Mouse (Mus musculus): Measurements from ENCODE around the gene Cnmd. TPM values are rescaled to one million over a fixed set of nuclear protein-coding genes. Genes with fewer than 3 reads are reported as not detected.

Gene Cnmd
- polyA plus RNA-seq, 1 experiment from 2014 or later: 1.2 TPM

- Histone ChIP-seq H3K27ac (peak overlapping the region; percentile 35), H3K36me3 (no peaks in the 10 kb centered on the region), H3K4me3 (replicated peaks) (no peak overlapping the region), H3K4me2 (replicated peaks) (no peak overlapping the region), H3K27me3 (0 out of 2 replicates have a peak, but pooled peaks cover 4% of the 10 kb centered on the region), H3K9ac (replicated peaks) (no peak overlapping the region), H3K9me3 (no peaks in the 10 kb centered on the region), H3K4me1 (replicated peaks) (peaks cover 44% of the 10 kb centered on the region)
- 44% methylated on average over 17 of the region's 17 CpGs for WGBS
- ATAC-seq: peak; percentile 75
Observed at GRCm38 (mm10) chr14:79673083-79674013, 11.4 kb upstream of the Cnmd start.

GRCm38 (mm10) chr14:79672567-79672966 lies 10.6 kb upstream of the Cnmd start:
- Histone ChIP-seq H3K36me3 (no peaks in the 10 kb centered on the region), H3K9me3 (no peaks in the 10 kb centered on the region), H3K27ac (peak overlapping the region; percentile 1; the same call in 1 of the 2 replicates), H3K9ac (replicated peaks) (no peak overlapping the region), H3K4me1 (replicated peaks) (peaks cover 36% of the 10 kb centered on the region), H3K4me3 (replicated peaks) (no peak overlapping the region), H3K4me2 (replicated peaks) (no peak overlapping the region), H3K27me3 (0 out of 2 replicates have a peak, but pooled peaks cover 4% of the 10 kb centered on the region)
- ATAC-seq: peak; percentile 28; the same call in 1 of the 2 replicates
- 49% methylated on average over 5 of the region's 5 CpGs for WGBS

- no peak overlapping the region for H3K4me3 ChIP-seq (replicated peaks)
- H3K9ac ChIP-seq (replicated peaks): no peak overlapping the region
- no peak for ATAC-seq
- no peaks in the 10 kb centered on the region for H3K27me3 ChIP-seq
- no peaks in the 10 kb centered on the region for H3K9me3 ChIP-seq
- no peak overlapping the region for H3K4me2 ChIP-seq (replicated peaks)
- no peaks in the 10 kb centered on the region for H3K36me3 ChIP-seq
- H3K4me1 ChIP-seq (replicated peaks): peaks cover 22% of the 10 kb centered on the region
- 87% methylated on average over 3 of the region's 3 CpGs for WGBS
- no peak overlapping the region for H3K27ac ChIP-seq
Observed at GRCm38 (mm10) chr14:79671008-79671407, 9.0 kb upstream of the Cnmd start.

- H3K27ac ChIP-seq: no peak overlapping the region
- peak overlapping the region; percentile 19 for H3K4me3 ChIP-seq (replicated peaks)
- H3K27me3 ChIP-seq: peaks cover 11% of the 10 kb centered on the region
- H3K36me3 ChIP-seq: no peaks in the 10 kb centered on the region
- H3K4me1 ChIP-seq (replicated peaks): peaks cover 17% of the 10 kb centered on the region
- peak; percentile 77 for ATAC-seq
- no peaks in the 10 kb centered on the region for H3K9me3 ChIP-seq
- peak overlapping the region; percentile 48 for H3K4me2 ChIP-seq (replicated peaks)
- WGBS: 19% methylated on average over 33 of the region's 33 CpGs
- H3K9ac ChIP-seq (replicated peaks): 0 out of 2 replicates have a peak overlapping the region, but pooled peaks have one; percentile 10
Observed at GRCm38 (mm10) chr14:79661005-79661917, 709 bp downstream of the Cnmd start.

- Histone ChIP-seq H3K4me3 (replicated peaks) (no peak overlapping the region), H3K9ac (replicated peaks) (no peak overlapping the region), H3K4me1 (replicated peaks) (peaks cover 17% of the 10 kb centered on the region), H3K27ac (no peak overlapping the region), H3K4me2 (replicated peaks) (no peak overlapping the region), H3K9me3 (no peaks in the 10 kb centered on the region), H3K36me3 (no peaks in the 10 kb centered on the region), H3K27me3 (peaks cover 11% of the 10 kb centered on the region)
- ATAC-seq: no peak
- 38% methylated on average over 5 of the region's 5 CpGs for WGBS
Observed at GRCm38 (mm10) chr14:79660467-79660866, 1.5 kb downstream of the Cnmd start.

GRCm38 (mm10) chr14:79658748-79659508 lies 3.0 kb downstream of the Cnmd start:
- Histone ChIP-seq H3K36me3 (no peaks in the 10 kb centered on the region), H3K4me1 (replicated peaks) (peaks cover 17% of the 10 kb centered on the region), H3K27me3 (peaks cover 11% of the 10 kb centered on the region), H3K27ac (no peak overlapping the region), H3K9me3 (no peaks in the 10 kb centered on the region), H3K4me2 (replicated peaks) (no peak overlapping the region), H3K4me3 (replicated peaks) (no peak overlapping the region), H3K9ac (replicated peaks) (no peak overlapping the region)
- ATAC-seq: no peak
- 81% methylated on average over 6 of the region's 6 CpGs for WGBS

- Histone ChIP-seq H3K4me2 (replicated peaks) (no peak overlapping the region), H3K4me3 (replicated peaks) (no peak overlapping the region), H3K27ac (no peak overlapping the region), H3K9ac (replicated peaks) (no peak overlapping the region), H3K4me1 (replicated peaks) (peaks cover 17% of the 10 kb centered on the region), H3K9me3 (no peaks in the 10 kb centered on the region), H3K36me3 (no peaks in the 10 kb centered on the region), H3K27me3 (peaks cover 11% of the 10 kb centered on the region)
- WGBS: 77% methylated on average over 5 of the region's 5 CpGs
- no peak for ATAC-seq
Observed at GRCm38 (mm10) chr14:79658286-79658685, 3.7 kb downstream of the Cnmd start.

GRCm38 (mm10) chr14:79652654-79653053 lies 9.3 kb downstream of the Cnmd start:
- ATAC-seq: no peak
- Histone ChIP-seq H3K4me2 (replicated peaks) (no peak overlapping the region), H3K27ac (no peak overlapping the region), H3K9ac (replicated peaks) (no peak overlapping the region), H3K9me3 (no peaks in the 10 kb centered on the region), H3K4me1 (replicated peaks) (no peaks in the 10 kb centered on the region), H3K36me3 (no peaks in the 10 kb centered on the region), H3K4me3 (replicated peaks) (no peak overlapping the region), H3K27me3 (no peaks in the 10 kb centered on the region)
- 82% methylated on average over 4 of the region's 4 CpGs for WGBS

- WGBS: 88% methylated on average over 3 of the region's 3 CpGs
- Histone ChIP-seq H3K4me2 (replicated peaks) (no peak overlapping the region), H3K4me1 (replicated peaks) (peaks cover 7% of the 10 kb centered on the region), H3K27me3 (no peaks in the 10 kb centered on the region), H3K27ac (no peak overlapping the region), H3K9ac (replicated peaks) (no peak overlapping the region), H3K4me3 (replicated peaks) (no peak overlapping the region), H3K9me3 (no peaks in the 10 kb centered on the region), H3K36me3 (no peaks in the 10 kb centered on the region)
- no peak for ATAC-seq
Observed at GRCm38 (mm10) chr14:79649680-79650079, 12.3 kb downstream of the Cnmd start.

GRCm38 (mm10) chr14:79645378-79645777 lies 16.6 kb downstream of the Cnmd start:
- 37% methylated on average over 11 of the region's 11 CpGs for WGBS
- no peaks in the 10 kb centered on the region for H3K9me3 ChIP-seq
- peak; percentile 58; the same call in 1 of the 2 replicates for ATAC-seq

GRCm38 (mm10) chr14:79642063-79642462 lies 19.9 kb downstream of the Cnmd start:
- Histone ChIP-seq H3K27ac (no peak overlapping the region), H3K27me3 (no peaks in the 10 kb centered on the region), H3K9ac (replicated peaks) (no peak overlapping the region), H3K9me3 (no peaks in the 10 kb centered on the region), H3K4me3 (replicated peaks) (no peak overlapping the region), H3K4me1 (replicated peaks) (peaks cover 7% of the 10 kb centered on the region), H3K4me2 (replicated peaks) (no peak overlapping the region), H3K36me3 (no peaks in the 10 kb centered on the region)
- ATAC-seq: no peak
- WGBS: 85% methylated on average over 9 of the region's 9 CpGs

More at GRCm38 (mm10) chr14:79645378-79645777, 16.6 kb downstream of the Cnmd start:
- Histone ChIP-seq H3K9ac (replicated peaks) (no peak overlapping the region), H3K4me2 (replicated peaks) (no peak overlapping the region), H3K27me3 (no peaks in the 10 kb centered on the region), H3K27ac (no peak overlapping the region), H3K4me3 (replicated peaks) (no peak overlapping the region), H3K36me3 (no peaks in the 10 kb centered on the region), H3K4me1 (replicated peaks) (peaks cover 7% of the 10 kb centered on the region)

All from midbrain, embryonic 13.5 days (tissue).